Mouse (Mus musculus) yolk sac, embryonic 10.5 days (tissue): ENCODE data around the gene Snrpd2.
"Not testable (repeated sequence)": the region's sequence is repeated elsewhere in the genome, so short reads cannot be mapped to it uniquely, and the experiment has no call there.

Experiments used
- DNase-seq: peaks from one replicate; pipeline ENCODE4 v3.0.0-alpha.2; 2017; ENCODE audit warnings: low spot score

Gene Snrpd2

GRCm38 (mm10) chr7:19148875-19149541 is 514 bp upstream of the Snrpd2 start, which contains the start of gene Qpctl:
Gene Qpctl (minus strand): TSS chr7:19149291.
- peak; percentile 98 for DNase-seq

- DNase-seq: not testable (repeated sequence)
Measured at GRCm38 (mm10) chr7:19151121-19151520, 1.6 kb downstream of the Snrpd2 start.

DNA sequence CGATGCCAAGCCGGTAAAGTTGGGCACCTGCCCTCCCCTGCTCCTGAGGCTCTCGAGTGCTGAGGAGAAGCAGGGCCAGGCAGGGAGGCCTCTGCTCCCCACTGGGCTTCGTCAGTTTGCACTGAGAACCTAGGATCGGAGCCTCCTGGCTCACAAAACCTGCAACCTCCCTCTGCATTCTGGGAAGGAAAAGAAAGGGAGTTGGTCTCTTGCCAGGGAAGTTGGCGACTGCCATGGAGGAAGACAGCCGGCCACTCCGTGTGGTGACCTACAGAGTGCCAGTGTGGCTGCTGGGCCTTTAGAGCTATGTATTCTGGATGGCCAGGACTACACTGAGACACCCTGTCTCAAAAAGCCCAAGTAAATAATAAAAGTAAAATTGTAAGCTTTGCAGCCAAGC is 5.3 kb downstream of the Snrpd2 start:
- no peak for DNase-seq

- DNase-seq: no peak
Measured at GRCm38 (mm10) chr7:19155825-19156475, 6.4 kb downstream of the Snrpd2 start.

DNA sequence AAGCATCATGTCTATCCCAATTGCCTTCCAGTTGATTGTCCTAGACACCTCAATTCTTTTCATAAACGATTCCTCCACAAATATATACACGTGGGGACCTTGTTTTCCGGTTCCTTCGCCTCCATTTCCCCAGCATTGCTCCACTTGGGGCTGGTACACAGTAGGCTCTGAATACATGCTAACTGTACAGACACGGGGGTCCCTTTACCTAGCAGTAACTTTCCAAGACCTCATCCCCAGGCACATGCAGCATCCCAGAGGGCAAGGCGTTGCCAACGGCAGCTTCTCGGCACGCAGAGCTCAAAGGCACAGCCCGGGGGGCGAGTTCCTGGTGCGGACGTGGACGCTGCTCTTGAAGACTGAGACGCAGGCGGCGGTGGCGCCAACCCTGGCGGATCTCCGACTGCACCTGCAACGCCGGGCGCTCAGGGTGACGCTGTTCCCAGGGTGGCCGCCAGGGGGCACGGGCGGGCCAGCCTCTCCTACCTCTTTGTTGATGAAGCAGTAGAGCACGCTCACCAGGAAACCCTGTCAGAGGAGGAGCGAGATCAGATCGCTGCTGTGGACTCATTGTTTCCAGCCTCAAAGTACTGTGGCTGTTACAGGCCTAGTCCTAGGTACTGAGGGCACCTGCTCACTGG is 7.8 kb downstream of the Snrpd2 start:
- peak; percentile 81 for DNase-seq

- no peak for DNase-seq
Measured at GRCm38 (mm10) chr7:19158601-19159000, 9.1 kb downstream of the Snrpd2 start.

DNA sequence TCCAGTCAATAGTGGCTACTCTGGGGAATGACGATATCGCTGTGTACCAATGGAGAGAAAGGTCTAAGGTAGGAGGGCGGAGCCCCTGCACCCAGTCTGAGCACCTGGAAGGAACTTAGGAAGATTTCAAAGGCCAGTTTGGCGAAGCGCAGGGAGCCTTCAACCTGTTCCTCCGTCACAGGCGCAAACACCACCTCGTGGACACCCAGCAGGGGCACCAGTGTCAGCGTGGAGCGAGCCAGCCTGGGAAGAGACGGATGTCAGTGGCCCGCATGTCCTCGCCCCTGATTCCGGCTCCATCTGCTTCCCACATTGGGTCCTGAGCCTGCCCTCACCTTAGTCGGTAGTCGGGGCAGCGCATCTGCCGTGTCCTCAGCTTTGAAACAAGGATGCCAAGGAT is 9.9 kb downstream of the Snrpd2 start:
- no peak for DNase-seq

GRCm38 (mm10) chr7:19160115-19160514 is 10.6 kb downstream of the Snrpd2 start:
- DNase-seq: peak; percentile 61

- no peak for DNase-seq
Measured at GRCm38 (mm10) chr7:19162928-19163327, 13.4 kb downstream of the Snrpd2 start.

DNA sequence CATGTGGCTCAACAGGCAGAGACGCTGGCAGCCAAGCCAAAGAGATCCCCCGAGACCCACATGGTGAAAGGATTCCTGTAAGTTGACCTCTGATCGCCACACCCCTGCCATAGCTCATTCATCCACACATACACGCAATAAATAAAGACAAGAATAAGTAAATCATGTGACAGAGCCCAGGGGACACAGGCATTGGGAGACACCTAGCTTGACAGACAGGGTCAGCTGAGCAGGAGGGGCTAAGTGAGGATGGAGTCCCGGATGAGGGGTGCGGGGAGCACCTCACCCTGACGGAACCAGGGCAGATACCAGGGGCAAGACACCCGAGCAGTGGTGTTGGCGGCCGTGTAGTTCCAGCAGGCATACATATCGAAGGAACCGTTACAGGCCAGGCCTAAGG is 14.2 kb downstream of the Snrpd2 start:
- DNase-seq: no peak

DNA sequence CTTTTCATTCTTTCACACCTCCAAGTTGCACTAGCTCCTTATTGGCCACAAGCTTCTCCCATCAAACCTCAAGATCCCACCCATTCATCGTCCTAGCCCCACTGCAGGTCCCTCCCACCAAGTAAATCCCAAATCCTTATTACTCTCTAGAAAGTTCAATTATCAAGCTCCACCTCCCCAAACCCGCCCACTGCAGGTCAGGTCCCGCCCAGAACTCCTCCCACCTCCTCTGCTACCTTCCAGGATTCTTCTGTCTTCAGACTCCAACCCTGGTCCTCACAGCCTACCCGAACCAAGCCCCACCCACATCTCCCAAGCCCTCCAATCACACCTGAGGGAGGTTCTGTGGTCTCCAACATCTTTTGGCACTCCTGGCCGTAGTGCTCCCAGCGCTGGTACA is 14.7 kb downstream of the Snrpd2 start:
- peak; percentile 39 for DNase-seq

- peak; percentile 58 for DNase-seq
Measured at GRCm38 (mm10) chr7:19164978-19165377, 15.5 kb downstream of the Snrpd2 start.

DNA sequence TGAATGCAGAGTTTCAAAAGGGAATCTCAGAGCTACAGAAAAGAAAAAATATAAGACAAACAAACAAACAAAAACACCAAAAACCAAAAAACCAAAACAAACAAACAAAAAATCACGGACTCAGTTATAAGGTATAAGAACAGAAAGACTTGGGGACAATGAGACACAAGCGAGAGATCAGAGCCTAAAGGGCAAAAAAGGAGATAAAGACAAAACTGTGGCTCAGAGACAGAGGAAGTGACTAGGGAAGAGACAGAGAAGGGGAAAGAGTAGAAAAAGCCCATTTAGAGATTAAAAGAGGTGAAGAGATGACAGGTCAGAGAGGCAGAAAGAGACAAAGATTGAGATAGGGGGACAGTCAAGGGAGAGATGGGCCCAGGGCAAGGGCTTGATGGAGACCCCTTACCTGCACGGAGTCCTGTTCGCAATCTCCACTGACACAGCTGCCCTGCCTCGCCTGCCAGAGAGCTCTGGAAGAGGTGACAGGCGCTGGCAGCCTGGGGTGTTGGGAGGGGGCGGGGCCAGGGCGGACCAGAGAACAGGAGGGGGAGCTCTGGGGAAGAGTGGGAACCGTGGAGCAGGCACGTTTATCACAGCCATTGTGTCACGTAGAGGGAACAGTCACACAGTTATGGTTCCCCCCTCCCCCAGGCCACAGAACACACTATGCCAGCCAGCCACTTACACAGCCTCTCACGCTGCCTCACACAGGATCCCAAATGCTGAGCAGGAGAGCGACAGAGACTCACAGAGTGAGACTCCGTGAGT is 16.3 kb downstream of the Snrpd2 start, which contains the start of gene Gipr:
Gene Gipr (minus strand): TSS at position 472 of the 768 bp plus-strand sequence.
- DNase-seq: no peak

- no peak for DNase-seq
Measured at GRCm38 (mm10) chr7:19166990-19167389, 17.5 kb downstream of the Snrpd2 start.

DNA sequence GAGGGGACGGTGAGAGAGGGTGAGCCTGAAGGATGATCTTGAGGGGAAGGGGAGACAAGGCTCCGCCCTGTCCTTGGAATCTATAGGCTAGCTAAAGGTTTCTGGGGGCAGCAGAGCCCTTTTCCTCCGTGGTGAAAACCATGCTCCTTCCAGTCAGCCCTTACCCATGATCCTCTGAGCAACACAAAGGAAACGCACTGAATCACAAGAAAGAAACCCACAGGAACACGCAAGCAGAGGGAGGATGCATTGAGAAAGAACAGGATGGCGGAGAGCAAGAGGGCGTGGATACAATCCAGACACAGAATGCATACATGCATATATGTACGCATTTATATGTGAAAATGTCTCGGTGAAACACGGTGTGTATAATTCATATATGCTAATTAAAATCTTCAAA is 20.0 kb downstream of the Snrpd2 start:
- no peak for DNase-seq

GRCm38 (mm10) chr7:19170142-19170541 is 20.6 kb downstream of the Snrpd2 start:
- DNase-seq: no peak

- DNase-seq: no peak
Measured at GRCm38 (mm10) chr7:19171831-19172230, 22.3 kb downstream of the Snrpd2 start.

GRCm38 (mm10) chr7:19172874-19173273 is 23.4 kb downstream of the Snrpd2 start:
- DNase-seq: peak; percentile 63

- DNase-seq: no peak
Measured at GRCm38 (mm10) chr7:19175708-19176515, 26.4 kb downstream of the Snrpd2 start, which contains the start of gene Eml2. Gene Eml2 (plus strand): TSS chr7:19176421.

GRCm38 (mm10) chr7:19176516-19176947 is 27.0 kb downstream of the Snrpd2 start:
- no peak for DNase-seq

DNA sequence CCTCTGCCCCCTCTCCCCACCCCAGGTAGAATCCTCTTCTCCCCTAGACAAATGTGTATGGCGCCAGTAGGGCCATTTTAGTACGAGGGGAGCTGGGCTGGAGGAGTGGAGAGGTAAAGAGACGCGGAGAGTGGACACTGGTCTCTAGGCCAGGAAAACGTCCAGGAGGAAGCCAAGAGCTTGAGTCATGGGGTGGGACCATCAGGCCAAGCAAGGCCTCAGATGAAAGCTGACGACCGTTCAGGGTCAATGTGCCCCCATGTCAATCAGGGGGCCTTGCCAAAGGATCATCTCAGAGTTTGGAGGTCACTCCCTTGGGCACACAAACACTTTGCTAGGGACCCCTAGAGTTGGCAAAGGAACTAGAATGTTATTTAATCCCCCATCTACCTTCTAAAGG is 27.7 kb downstream of the Snrpd2 start:
- DNase-seq: no peak
